Mouse (Mus musculus) lung, postnatal 0 days (tissue): ENCODE data around the gene Iqsec1. TPM values are rescaled to one million over a fixed set of nuclear protein-coding genes. Genes with fewer than 3 reads are reported as not detected.
A peak's percentile ranks its signal among the peaks of the same experiment; 100 is the strongest.

Experiments
- ATAC-seq: fragments of 200-750 bp; cut with Nextera tagmentation; 2 replicates; pipeline ENCODE4 v1.8.0; 2017; ENCODE audit warnings: moderate library complexity
- DNase-seq: peaks from one replicate; pipeline ENCODE4 v3.0.0-alpha.2; 2016; ENCODE audit warnings: low spot score
- H3K27ac ChIP-seq: fragments of 300-500 bp; sonication (generic); 2 replicates; pipeline ENCODE4 v1.5.1; 2014; ENCODE audit warnings: antibody characterized with exemption, mild to moderate bottlenecking, low read length, mixed read lengths
- H3K27me3 ChIP-seq: fragments of 300-500 bp; sonication (generic); replicated peaks from 2 replicates; pipeline ENCODE4 v1.6.1; 2014; ENCODE audit warnings: low read length, mixed read lengths; ENCODE audit not compliant: insufficient read depth
- H3K36me3 ChIP-seq: fragments of 300-500 bp; sonication (generic); 2 replicates; pipeline ENCODE4 v1.6.1; 2014; ENCODE audit warnings: low read length, mixed read lengths; ENCODE audit not compliant: insufficient read depth
- H3K4me1 ChIP-seq: fragments of 300-500 bp; sonication (generic); 2 replicates; pipeline ENCODE4 v1.6.1; 2014; ENCODE audit warnings: antibody characterized with exemption, low read depth, low read length, mixed read lengths; ENCODE audit not compliant: insufficient read depth
- H3K4me2 ChIP-seq: fragments of 300-500 bp; sonication (generic); replicated peaks from 2 replicates; pipeline ENCODE4 v1.6.1; 2014; ENCODE audit warnings: low read depth, mild to moderate bottlenecking, low read length, moderate library complexity, mixed read lengths
- H3K4me3 ChIP-seq: fragments of 300-500 bp; sonication (generic); 2 replicates; pipeline ENCODE4 v1.5.1; 2014; ENCODE audit warnings: low read depth, low read length
- H3K9ac ChIP-seq: fragments of 300-500 bp; sonication (generic); replicated peaks from 2 replicates; pipeline ENCODE4 v1.6.1; 2014; ENCODE audit warnings: low read depth, mild to moderate bottlenecking
- H3K9me3 ChIP-seq: fragments of 300-500 bp; sonication (generic); 2 replicates; pipeline ENCODE4 v1.6.1; 2016; ENCODE audit warnings: low read length, mixed read lengths
- CTCF ChIP-seq: IDR thresholded peaks from 2 replicates; pipeline ENCODE4 v1.5.1; 2016; ENCODE audit warnings: antibody characterized with exemption, mild to moderate bottlenecking
- EP300 ChIP-seq: IDR thresholded peaks from 2 replicates; pipeline ENCODE4 v1.6.1; 2016; ENCODE audit warnings: antibody characterized with exemption, mild to moderate bottlenecking, control low read depth
- WGBS: fragments of 180-500 bp; shearing (Covaris S2); extraction: QIAGEN DNeasy Blood & Tissue Kit; methylation state at CpG from one replicate; pipeline ENCODE4 v1.1.7; 2014; 5-methylcytosine and 5-hydroxymethylcytosine counted together
- polyA plus RNA-seq: library from polyadenylated mRNA; unstranded; fragments of >200 nt; fragmentation: Nextera tagmentation; extraction: Ambion mirVana; gene quantifications from 2 replicates; pipeline ENCODE4 v1.2.1, GENCODE M21; 2015

Gene Iqsec1
- polyA plus RNA-seq, 1 experiment from 2014 or later = 18.6 TPM

- H3K4me2 ChIP-seq = no peak overlapping the region
- no peaks in the 10 kb centered on the region for H3K27me3 ChIP-seq
- H3K4me1 ChIP-seq = peaks cover 48% of the 10 kb centered on the region
- no peak overlapping the region for H3K4me3 ChIP-seq
- no peak for ATAC-seq
- DNase-seq = no peak
- TF ChIP-seq CTCF = no peak
- no peak for TF ChIP-seq EP300
- 72% methylated on average over 9 of the region's 9 CpGs for WGBS
- H3K36me3 ChIP-seq = no peaks in the 10 kb centered on the region
- H3K9me3 ChIP-seq = no peaks in the 10 kb centered on the region
- no peak overlapping the region for H3K27ac ChIP-seq
- H3K9ac ChIP-seq = no peak overlapping the region
These were observed 278.3 kb downstream of the Iqsec1 start for GRCm38 (mm10) chr6:90709929-90710777.

DNA sequence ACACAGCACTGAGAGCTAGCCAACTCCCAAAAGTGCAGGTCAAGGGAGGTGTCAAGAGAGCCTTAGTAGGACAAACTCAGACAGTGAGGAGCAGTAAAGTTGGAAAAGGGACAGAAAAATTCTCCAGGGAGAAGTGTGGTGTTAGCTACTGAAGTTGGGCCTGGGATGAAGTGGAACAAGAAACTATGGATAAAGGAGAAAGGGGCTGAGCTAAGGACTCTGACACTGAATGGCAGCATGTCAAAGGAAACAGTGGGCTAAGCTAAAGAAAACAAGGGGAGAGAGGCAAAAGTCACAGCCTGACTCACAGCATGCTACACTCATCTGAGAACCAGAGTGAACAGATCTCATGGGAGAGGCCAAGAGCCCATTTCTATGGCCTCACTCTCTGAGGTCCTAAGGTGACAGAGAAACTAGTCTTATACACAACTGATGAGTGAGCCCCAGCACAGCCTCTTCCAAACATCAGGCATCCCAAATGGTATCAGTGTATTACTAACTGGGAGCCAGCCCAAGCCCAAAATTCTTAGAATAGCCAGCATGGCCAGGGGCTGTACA, 280.3 kb downstream of the Iqsec1 start:
- no peaks in the 10 kb centered on the region for H3K36me3 ChIP-seq
- no peak overlapping the region for H3K4me3 ChIP-seq
- no peak for DNase-seq
- H3K9ac ChIP-seq = no peak overlapping the region
- H3K27ac ChIP-seq = no peak overlapping the region; the same call in 1 of the 2 replicates
- no peaks in the 10 kb centered on the region for H3K9me3 ChIP-seq
- ATAC-seq = no peak
- no peak overlapping the region for H3K4me2 ChIP-seq
- H3K27me3 ChIP-seq = no peaks in the 10 kb centered on the region
- H3K4me1 ChIP-seq = peaks cover 63% of the 10 kb centered on the region
- TF ChIP-seq CTCF (no peak), EP300 (no peak)

GRCm38 (mm10) chr6:90707143-90707542, 281.3 kb downstream of the Iqsec1 start:
- H3K4me1 ChIP-seq = peaks cover 62% of the 10 kb centered on the region
- 46% methylated on average over 4 of the region's 4 CpGs for WGBS
- no peaks in the 10 kb centered on the region for H3K9me3 ChIP-seq
- TF ChIP-seq EP300 = no peak
- H3K9ac ChIP-seq = no peak overlapping the region
- H3K4me3 ChIP-seq = no peak overlapping the region
- ATAC-seq (peak; percentile 46), DNase-seq (no peak)
- no peak overlapping the region for H3K4me2 ChIP-seq
- no peaks in the 10 kb centered on the region for H3K27me3 ChIP-seq
- peak overlapping the region; percentile 64; the same call in 1 of the 2 replicates for H3K27ac ChIP-seq
- no peaks in the 10 kb centered on the region for H3K36me3 ChIP-seq

DNA sequence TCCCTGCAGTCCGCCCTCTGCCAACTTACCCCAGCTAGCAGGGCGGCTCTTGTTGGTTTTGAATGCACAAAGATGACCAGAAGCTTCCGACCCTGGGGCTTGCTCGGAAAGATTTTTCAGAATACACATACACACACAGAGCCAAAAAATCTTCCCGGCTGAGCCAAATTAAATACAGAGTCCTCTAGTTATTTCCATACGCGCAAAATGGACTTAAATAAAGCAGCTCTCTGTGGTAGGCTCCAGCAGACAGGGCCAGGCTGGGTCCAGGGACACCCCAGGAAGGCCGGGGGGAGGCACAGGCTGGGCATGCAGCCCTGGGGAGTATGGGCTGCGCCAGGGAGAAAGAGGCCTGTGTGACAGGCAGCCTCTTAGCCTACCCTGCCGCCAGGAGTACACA, 282.0 kb downstream of the Iqsec1 start:
- H3K9ac ChIP-seq = no peak overlapping the region
- TF ChIP-seq CTCF = no peak
- H3K9me3 ChIP-seq = no peaks in the 10 kb centered on the region
- DNase-seq (no peak), ATAC-seq (no peak)
- H3K4me3 ChIP-seq = no peak overlapping the region
- H3K27me3 ChIP-seq = no peaks in the 10 kb centered on the region
- no peaks in the 10 kb centered on the region for H3K36me3 ChIP-seq
- H3K4me1 ChIP-seq = peaks cover 60% of the 10 kb centered on the region
- peak overlapping the region; percentile 64 for H3K27ac ChIP-seq
- no peak overlapping the region for H3K4me2 ChIP-seq
- 49% methylated on average over 10 of the region's 10 CpGs for WGBS

- ATAC-seq (no peak), DNase-seq (no peak)
- Histone ChIP-seq H3K4me1 (peaks cover 55% of the 10 kb centered on the region), H3K9ac (no peak overlapping the region), H3K27ac (0 out of 2 replicates have a peak overlapping the region, but pooled peaks have one; percentile 5), H3K27me3 (no peaks in the 10 kb centered on the region), H3K9me3 (no peaks in the 10 kb centered on the region), H3K36me3 (no peaks in the 10 kb centered on the region), H3K4me3 (no peak overlapping the region), H3K4me2 (no peak overlapping the region)
- 82% methylated on average over 3 of the region's 3 CpGs for WGBS
- TF ChIP-seq CTCF (peak; percentile 49), EP300 (no peak)
These were observed 282.7 kb downstream of the Iqsec1 start for GRCm38 (mm10) chr6:90705738-90706137.

DNA sequence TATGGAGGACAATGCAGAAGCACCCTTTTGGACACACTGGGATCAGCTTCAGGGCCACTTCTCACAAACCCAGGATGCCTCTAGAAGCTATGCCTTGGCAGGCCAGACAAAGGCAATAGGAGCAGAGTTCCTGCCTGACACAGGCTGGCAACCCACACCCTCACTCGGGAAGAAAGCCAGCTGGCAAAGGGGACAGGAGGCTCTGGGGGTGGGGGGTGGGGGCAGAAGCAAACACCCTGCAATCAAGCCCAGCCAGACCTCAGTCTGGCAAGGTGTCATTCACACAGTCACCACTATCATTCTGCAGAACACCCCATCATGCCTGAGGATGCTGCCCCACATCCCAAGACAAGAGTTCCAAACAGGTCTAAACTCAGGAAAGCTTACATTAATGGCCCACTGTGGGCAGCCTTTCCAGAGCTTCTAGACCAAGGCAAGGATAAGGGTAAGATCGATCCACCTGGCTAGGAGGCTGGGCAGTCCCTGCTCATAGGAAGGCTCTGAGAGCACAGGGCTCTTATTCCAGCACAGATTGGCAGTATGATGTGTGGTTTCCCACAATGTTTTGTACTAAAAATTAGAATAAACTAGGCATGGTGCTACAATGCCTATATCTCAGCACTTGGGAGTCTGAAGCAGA, 283.7 kb downstream of the Iqsec1 start:
- H3K4me2 ChIP-seq = no peak overlapping the region
- no peaks in the 10 kb centered on the region for H3K9me3 ChIP-seq
- peaks cover 55% of the 10 kb centered on the region for H3K4me1 ChIP-seq
- peak; percentile 6; the same call in 1 of the 2 replicates for ATAC-seq
- TF ChIP-seq CTCF (no peak), EP300 (no peak)
- H3K27ac ChIP-seq = peak overlapping the region; percentile 80
- H3K9ac ChIP-seq = no peak overlapping the region
- H3K27me3 ChIP-seq = no peaks in the 10 kb centered on the region
- H3K36me3 ChIP-seq = no peaks in the 10 kb centered on the region
- no peak for DNase-seq
- WGBS = 53% methylated on average over 2 of the region's 2 CpGs
- no peak overlapping the region for H3K4me3 ChIP-seq
